Mouse (Mus musculus) cerebellum, postnatal 4 days (tissue): ENCODE measurements around the gene Fasn.

Experiments used
- DNase-seq, 2 experiments: peaks; one replicate each; pipeline ENCODE4 v3.0.0; 2022; ENCODE audit warnings: low spot score in 2 of 2, mixed read lengths in 1 of 2

Fasn gene

GRCm38 (mm10) chr11:120761811-120762671 lies 62.3 kb downstream of the Fasn start:
- no peak for DNase-seq

- no peak for DNase-seq
These were observed 64.1 kb downstream of the Fasn start for GRCm38 (mm10) chr11:120760236-120760635.
